Mouse (Mus musculus) CH12.LX (cell line): ENCODE data around the gene Ctcfl. TPM values are rescaled to one million over a fixed set of nuclear protein-coding genes. Genes with fewer than 3 reads are reported as not detected.

ENCODE experiments used
- DNase-seq: peaks from one replicate; pipeline ENCODE4 v3.0.0-alpha.2; 2013; ENCODE audit errors: extremely low read depth
- H3K27ac ChIP-seq: 2 replicates; pipeline ENCODE4 v1.5.1; 2012; ENCODE audit warnings: low read depth, mild to moderate bottlenecking, control low read depth, moderate library complexity; ENCODE audit not compliant: insufficient read depth
- H3K27me3 ChIP-seq: replicated peaks from 2 replicates; pipeline ENCODE3; 2012; ENCODE audit warnings: inconsistent platforms
- H3K36me3 ChIP-seq, 2 experiments: replicated peaks in 1 of 2; 2 replicates each; pipeline versions ENCODE3 to v1.6.1; 2012; ENCODE audit warnings: inconsistent platforms in 1 of 2, low read length in 1 of 2, mild to moderate bottlenecking in 1 of 2, mixed read lengths in 1 of 2, moderate library complexity in 1 of 2; ENCODE audit not compliant: control insufficient read depth in 1 of 2, insufficient read depth in 1 of 2
- H3K4me1 ChIP-seq, 2 experiments: 2 replicates each; pipeline ENCODE4 v1.6.1; 2012; ENCODE audit warnings: inconsistent platforms in 1 of 2, moderate library complexity in 1 of 2; ENCODE audit not compliant: insufficient read depth in 2 of 2, control insufficient read depth in 1 of 2
- H3K4me2 ChIP-seq: 2 replicates; pipeline ENCODE4 v1.6.1; 2012; ENCODE audit warnings: low read depth, mild to moderate bottlenecking, control low read depth; ENCODE audit not compliant: poor library complexity, insufficient read depth, severe bottlenecking
- H3K4me3 ChIP-seq, 3 experiments: fragments of 150-350 bp in 1 of 3; sonication (generic) in 1 of 3; replicated peaks in 1 of 3; 2 replicates each; pipeline versions ENCODE3 to v1.5.1; 2011 to 2012; ENCODE audit warnings: low read depth in 2 of 3, low read length in 2 of 3, mild to moderate bottlenecking in 2 of 3, moderate library complexity in 2 of 3, control low read depth in 1 of 3, improper control_type of control experiment in 1 of 3, inconsistent platforms in 1 of 3, mixed read lengths in 1 of 3; ENCODE audit not compliant: poor library complexity in 1 of 3
- H3K79me2 ChIP-seq: replicated peaks from 2 replicates; pipeline ENCODE4 v1.6.1; 2012; ENCODE audit warnings: mild to moderate bottlenecking, moderate library complexity; ENCODE audit not compliant: control insufficient read depth, poor library complexity, insufficient read depth, severe bottlenecking; ENCODE audit errors: extremely low read depth
- H3K9ac ChIP-seq: 2 replicates; pipeline ENCODE4 v1.6.1; 2012; ENCODE audit warnings: low read depth, mild to moderate bottlenecking, control low read depth, moderate library complexity; ENCODE audit not compliant: insufficient read depth
- H3K9me3 ChIP-seq: replicated peaks from 2 replicates; pipeline ENCODE3; 2012; ENCODE audit warnings: low read length, inconsistent platforms, mixed read lengths
- CHD1 ChIP-seq: IDR thresholded peaks from 2 replicates; pipeline ENCODE4 v1.6.1; 2012; ENCODE audit warnings: low read depth, low read length, improper control_type of control experiment, inconsistent platforms
- ELF1 ChIP-seq: IDR thresholded peaks from 2 replicates; pipeline ENCODE4 v1.6.1; 2014; ENCODE audit warnings: low read depth, mild to moderate bottlenecking, inconsistent platforms, low read length, improper control_type of control experiment
- GABPA ChIP-seq: IDR thresholded peaks from 2 replicates; pipeline ENCODE4 v1.6.1; 2012; ENCODE audit warnings: low read depth, low read length, improper control_type of control experiment, inconsistent platforms; ENCODE audit not compliant: insufficient replicate concordance
- HCFC1 ChIP-seq: IDR thresholded peaks from 2 replicates; pipeline ENCODE4 v1.6.1; 2012; ENCODE audit warnings: low read depth, mild to moderate bottlenecking, inconsistent platforms, low read length, improper control_type of control experiment
- JUN ChIP-seq: IDR thresholded peaks from 2 replicates; pipeline ENCODE4 v1.6.1; 2011; ENCODE audit warnings: low read depth, mild to moderate bottlenecking, low read length, improper control_type of control experiment, moderate library complexity; ENCODE audit not compliant: insufficient read depth
- JUND ChIP-seq: conservative IDR thresholded peaks from 2 replicates; pipeline ENCODE4 v1.6.1; 2011; ENCODE audit warnings: low read depth, low read length, improper control_type of control experiment
- KAT2A ChIP-seq: IDR thresholded peaks from 2 replicates; pipeline ENCODE4 v1.6.1; 2012; ENCODE audit warnings: low read length, improper control_type of control experiment, inconsistent platforms; ENCODE audit not compliant: insufficient replicate concordance
- MAX ChIP-seq: IDR thresholded peaks from 2 replicates; pipeline ENCODE4 v1.6.1; 2011; ENCODE audit warnings: low read length, improper control_type of control experiment
- MAZ ChIP-seq: IDR thresholded peaks from 2 replicates; pipeline ENCODE4 v1.6.1; 2012; ENCODE audit warnings: low read depth, mild to moderate bottlenecking, inconsistent platforms, low read length, improper control_type of control experiment, moderate library complexity
- MXI1 ChIP-seq: IDR thresholded peaks from 2 replicates; pipeline ENCODE4 v1.6.1; 2011; ENCODE audit warnings: mild to moderate bottlenecking, low read depth, low read length, improper control_type of control experiment
- NELFE ChIP-seq: IDR thresholded peaks from 2 replicates; pipeline ENCODE4 v1.6.1; 2011; ENCODE audit warnings: low read depth, low read length, improper control_type of control experiment
- NRF1 ChIP-seq: IDR thresholded peaks from 2 replicates; pipeline ENCODE4 v1.6.1; 2014; ENCODE audit warnings: low read depth, mild to moderate bottlenecking, inconsistent platforms, low read length, improper control_type of control experiment, moderate library complexity
- PAX5 ChIP-seq: IDR thresholded peaks from 2 replicates; pipeline ENCODE4 v1.6.1; 2012; ENCODE audit warnings: low read length, inconsistent platforms, mixed read lengths
- POLR2A ChIP-seq: IDR thresholded peaks from 2 replicates; pipeline ENCODE4 v1.6.1; 2011; ENCODE audit warnings: low read depth, mild to moderate bottlenecking, improper control_type of control experiment, low read length
- POLR2AphosphoS2 ChIP-seq: IDR thresholded peaks from 2 replicates; pipeline ENCODE4 v1.6.1; 2011; ENCODE audit warnings: low read depth, low read length, improper control_type of control experiment
- RAD21 ChIP-seq: IDR thresholded peaks from 2 replicates; pipeline ENCODE4 v1.6.1; 2011; ENCODE audit warnings: low read depth, mild to moderate bottlenecking, low read length, improper control_type of control experiment, moderate library complexity
- RCOR1 ChIP-seq: conservative IDR thresholded peaks from 2 replicates; pipeline ENCODE4 v1.6.1; 2012; ENCODE audit warnings: low read depth, mild to moderate bottlenecking, inconsistent platforms, low read length, improper control_type of control experiment
- SMC3 ChIP-seq: IDR thresholded peaks from 2 replicates; pipeline ENCODE4 v1.6.1; 2011; ENCODE audit warnings: low read depth, low read length, improper control_type of control experiment
- TCF12 ChIP-seq: IDR thresholded peaks from 2 replicates; pipeline ENCODE4 v1.6.1; 2014; ENCODE audit warnings: low read depth, mild to moderate bottlenecking, inconsistent platforms, low read length, improper control_type of control experiment
- UBTF ChIP-seq: IDR thresholded peaks from 2 replicates; pipeline ENCODE4 v1.6.1; 2012; ENCODE audit warnings: low read depth, mild to moderate bottlenecking, inconsistent platforms, low read length, improper control_type of control experiment, moderate library complexity
- USF1 ChIP-seq: IDR thresholded peaks from 2 replicates; pipeline ENCODE4 v1.6.1; 2014; ENCODE audit warnings: low read depth, mild to moderate bottlenecking, inconsistent platforms, low read length, improper control_type of control experiment
- ZC3H11A ChIP-seq: IDR thresholded peaks from 2 replicates; pipeline ENCODE4 v1.6.1; 2012; ENCODE audit warnings: low read depth, mild to moderate bottlenecking, inconsistent platforms, low read length, improper control_type of control experiment
- ZKSCAN1 ChIP-seq: IDR thresholded peaks from 2 replicates; pipeline ENCODE4 v1.6.1; 2012; ENCODE audit warnings: low read depth, inconsistent platforms, low read length, improper control_type of control experiment, borderline replicate concordance
- ZMIZ1 ChIP-seq: IDR thresholded peaks from 2 replicates; pipeline ENCODE4 v1.6.1; 2012; ENCODE audit warnings: low read depth, mild to moderate bottlenecking, inconsistent platforms, low read length, improper control_type of control experiment
- ZNF384 ChIP-seq: IDR thresholded peaks from 2 replicates; pipeline ENCODE4 v1.6.1; 2012; ENCODE audit warnings: low read depth, low read length, improper control_type of control experiment, inconsistent platforms
- dilution Hi-C: fragments of 300-500 bp; cut with MboI; formaldehyde crosslinking; loops from 2 replicates; pipeline ENCODE4 v1.14.3; 2020; ENCODE audit warnings: low sequenced_read_pairs; ENCODE audit not compliant: extremely low pct_unique_long_range_greater_than_20kb, extremely low pct_ligation_motif_present
- in situ Hi-C: fragments of 300-500 bp; cut with MboI; formaldehyde crosslinking; loops from 3 replicates; pipeline ENCODE4 v1.14.3; 2019; ENCODE audit warnings: low sequenced_read_pairs, low pct_ligation_motif_present, low pct_unique_long_range_greater_than_20kb, mixed read lengths
- polyA plus RNA-seq: library from polyadenylated mRNA; unstranded; fragments of >175 nt; gene quantifications from 2 replicates; pipeline ENCODE4 v1.2.1, GENCODE M21; 2012; ENCODE audit warnings: low read depth; ENCODE audit not compliant: insufficient read length
- total RNA-seq, 2 experiments: library from RNA; depleted of rRNA; stranded (reverse); fragments of 300-350 nt in 1 of 2; fragments of >200 nt in 1 of 2; gene quantifications; 2 replicates each; pipeline ENCODE4 v1.2.3; 2012 to 2014

The Ctcfl gene
- total and polyA plus RNA-seq, 3 experiments: 0.11 TPM; not detected in 2

DNA sequence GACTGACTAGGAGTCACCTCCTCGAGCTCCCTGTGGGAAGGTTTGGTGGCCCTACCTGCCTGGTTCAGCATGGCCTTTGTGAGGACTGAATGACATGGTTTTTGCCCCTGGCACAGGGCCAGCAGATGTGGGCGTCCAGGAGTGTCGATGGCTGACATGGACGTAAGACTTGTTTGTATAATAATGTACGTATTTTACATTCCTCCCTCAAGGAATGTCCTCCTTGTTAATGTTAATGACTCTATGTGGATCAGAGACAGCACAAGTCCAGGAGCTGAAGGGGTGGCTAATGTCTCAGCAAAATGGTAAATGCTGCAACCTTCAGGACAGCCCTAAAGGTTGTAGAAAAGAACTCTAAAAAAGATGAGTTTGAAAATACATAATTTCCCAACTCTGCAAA, 45.7 kb downstream of the Ctcfl start:
- dilution Hi-C loops (no loop called here), in situ Hi-C loops (no loop called here)
- peaks cover 16% of the 10 kb centered on the region for H3K27me3 ChIP-seq
- H3K27ac ChIP-seq: no peak overlapping the region
- H3K9me3 ChIP-seq: peaks cover 2% of the 10 kb centered on the region
- no peaks in the 10 kb centered on the region for H3K36me3 ChIP-seq
- no peak for DNase-seq
- H3K4me1 ChIP-seq: no peaks in the 10 kb centered on the region
- TF ChIP-seq MAX: no peak
- TF ChIP-seq MXI1: no peak
- no peak for TF ChIP-seq HCFC1
- TF ChIP-seq NELFE: no peak
- no peak for TF ChIP-seq TCF12
- TF ChIP-seq RCOR1: no peak
- TF ChIP-seq RAD21: no peak
- TF ChIP-seq ZC3H11A: no peak
- TF ChIP-seq JUN: no peak
- TF ChIP-seq UBTF: no peak
- TF ChIP-seq NRF1: no peak
- no peak for TF ChIP-seq ZMIZ1
- TF ChIP-seq POLR2A: no peak
- no peak for TF ChIP-seq ELF1
- TF ChIP-seq SMC3: no peak
- TF ChIP-seq KAT2A: no peak
- no peak for TF ChIP-seq USF1
- no peak for TF ChIP-seq MAZ
- no peaks in the 10 kb centered on the region for H3K79me2 ChIP-seq
- no peak overlapping the region for H3K4me3 ChIP-seq
- H3K9ac ChIP-seq: no peak overlapping the region
- H3K4me2 ChIP-seq: no peak overlapping the region

DNA sequence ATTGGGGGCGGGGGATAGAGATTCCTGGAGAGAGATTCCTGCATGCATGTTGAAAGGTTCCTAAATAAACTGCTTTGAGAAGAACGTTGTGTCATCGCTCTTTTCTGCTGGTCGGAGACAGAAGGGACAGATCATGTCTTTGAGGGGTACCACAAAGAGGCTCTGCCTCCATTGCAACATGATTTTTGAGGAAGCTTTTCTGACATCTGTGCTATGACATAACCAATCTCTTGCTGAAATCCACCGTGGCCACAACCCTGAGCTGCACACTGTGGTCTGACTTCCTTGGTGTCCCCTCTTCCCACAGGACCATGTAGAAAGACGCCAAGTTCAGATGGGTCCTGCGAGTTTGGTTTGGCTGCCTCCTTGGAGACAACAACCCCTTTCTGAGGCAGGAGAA, 46.4 kb downstream of the Ctcfl start:
- H3K9ac ChIP-seq: no peak overlapping the region
- no peak overlapping the region for H3K4me3 ChIP-seq
- H3K27ac ChIP-seq: no peak overlapping the region
- in situ Hi-C loops: no loop called here
- H3K27me3 ChIP-seq: peaks cover 16% of the 10 kb centered on the region
- no peaks in the 10 kb centered on the region for H3K4me1 ChIP-seq
- no peak overlapping the region for H3K4me2 ChIP-seq
- H3K36me3 ChIP-seq: no peaks in the 10 kb centered on the region
- dilution Hi-C loops: no loop called here
- TF ChIP-seq MAZ (no peak), MXI1 (no peak), HCFC1 (no peak), JUND (no peak), ZC3H11A (no peak), ZNF384 (no peak), ZKSCAN1 (no peak), GABPA (no peak), PAX5 (no peak), CHD1 (no peak), POLR2AphosphoS2 (no peak)
- TF ChIP-seq, all 38 proteins: peak for 0
- Histone ChIP-seq H3K9me3 (peaks cover 2% of the 10 kb centered on the region), H3K79me2 (no peaks in the 10 kb centered on the region)
- DNase-seq: no peak
